Mouse (Mus musculus) heart, postnatal 14 days (tissue): ENCODE measurements around the gene Bphl. TPM values are rescaled to one million over a fixed set of nuclear protein-coding genes. Genes with fewer than 3 reads are reported as not detected.

Source experiments
- DNase-seq, 2 experiments: peaks; one replicate each; pipeline ENCODE4 v3.0.0; 2021 to 2022
- intact Hi-C: fragments of 180-260 bp; cut with DNase I; formaldehyde crosslinking; loops from one replicate; pipeline ENCODE4 v1.15.1; 2025
- total RNA-seq, 2 experiments: library from RNA; stranded (reverse); gene quantifications; 2 replicates each; pipeline ENCODE4 v1.2.3; 2021

Bphl gene
- total RNA-seq, 2 experiments from 2014 or later = 34.0 to 34.7 TPM

GRCm38 (mm10) chr13:34113086-34113485, 75.7 kb downstream of the Bphl start:
- intact Hi-C loops = no loop called here

DNA sequence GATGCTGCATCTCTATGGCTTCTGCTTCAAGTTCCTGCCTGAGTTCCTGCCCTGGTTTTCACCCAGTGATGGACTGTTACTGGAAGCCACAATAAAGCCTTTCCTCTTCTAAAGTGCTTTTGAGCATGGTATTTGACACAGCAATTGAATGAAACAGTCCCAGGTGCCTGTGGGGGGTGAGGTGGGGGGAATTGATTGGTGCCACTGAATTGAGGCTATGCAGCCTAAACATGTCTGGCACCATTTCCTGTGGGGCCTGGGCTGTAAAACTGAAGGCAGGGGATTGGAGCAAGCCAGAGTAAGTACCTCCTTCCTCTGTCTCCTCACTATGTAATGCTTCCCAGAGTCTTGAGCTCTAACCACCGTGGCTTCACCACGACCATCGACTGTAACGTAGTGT, 77.3 kb downstream of the Bphl start:
- no peak for DNase-seq
- intact Hi-C loops = no loop called here

More at GRCm38 (mm10) chr13:34113086-34113485, 75.7 kb downstream of the Bphl start:
- no peak for DNase-seq

- no peak for DNase-seq
- intact Hi-C loops = no loop called here
Measured at GRCm38 (mm10) chr13:34116508-34116907, 79.1 kb downstream of the Bphl start.

DNA sequence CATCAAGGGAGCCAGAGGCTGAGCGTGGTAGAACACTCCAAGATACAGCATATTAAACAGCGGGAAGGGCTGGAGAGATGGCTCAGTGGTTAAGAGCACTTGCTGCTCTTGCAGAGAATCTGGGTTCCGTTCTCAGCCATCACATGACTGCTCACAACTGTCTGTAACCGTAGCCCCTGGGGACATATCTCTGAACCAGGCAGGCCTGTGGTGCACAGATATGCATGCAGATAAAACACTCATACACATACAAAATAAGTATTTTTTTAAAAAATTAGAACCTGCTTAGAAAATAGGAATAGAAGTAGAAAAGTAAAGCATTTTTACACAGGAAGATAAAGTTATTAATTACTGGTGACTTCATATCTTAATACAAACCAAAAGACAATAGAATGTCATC, 81.4 kb downstream of the Bphl start:
- intact Hi-C loops = no loop called here
- DNase-seq = no peak

- no peak for DNase-seq
- intact Hi-C loops = no loop called here
Measured at GRCm38 (mm10) chr13:34119406-34119805, 82.0 kb downstream of the Bphl start.

GRCm38 (mm10) chr13:34120536-34120935, 83.1 kb downstream of the Bphl start:
- no peak for DNase-seq
- intact Hi-C loops = no loop called here

Other genes starting within 250 kb of the Bphl start
- not detected for gene Serpinb6e, start 194.2 kb upstream of the Bphl start, total RNA-seq
- under 1 TPM in 1 of 2 experiments, not detected in 1; 0.22 TPM for gene Serpinb6c, start 131.9 kb upstream of the Bphl start, total RNA-seq
- gene Nqo2, start 72.9 kb upstream of the Bphl start, total RNA-seq = 10 to 100 TPM; 27.4 to 27.7 TPM
- 10 to 100 TPM; 10.8 to 11.9 TPM for gene Ripk1, start 35.2 kb upstream of the Bphl start, total RNA-seq
- gene Serpinb6a, start 34.8 kb upstream of the Bphl start, total RNA-seq = 100 to 1,000 TPM in 1 of 2 experiments, 10 to 100 TPM in 1; 97.9 to 100 TPM
- gene Tubb2a, start 40.4 kb downstream of the Bphl start, total RNA-seq = 10 to 100 TPM; 53.6 to 68.2 TPM
- gene Tubb2b, start 92.9 kb downstream of the Bphl start, total RNA-seq = 1 to 10 TPM; 5.2 to 8.8 TPM
- gene Psmg4, start 125.4 kb downstream of the Bphl start, total RNA-seq = 10 to 100 TPM; 25.2 to 37.8 TPM